Mouse (Mus musculus) heart, embryonic 13.5 days (tissue): ENCODE results near the gene Angptl7. TPM values are rescaled to one million over a fixed set of nuclear protein-coding genes. Genes with fewer than 3 reads are reported as not detected.

ENCODE experiments used
- polyA plus RNA-seq: library from polyadenylated mRNA; unstranded; fragments of >200 nt; fragmentation: Nextera tagmentation; extraction: Ambion mirVana; gene quantifications from 2 replicates; pipeline ENCODE4 v1.2.1, GENCODE M21; 2015

The Angptl7 gene
- polyA plus RNA-seq, 1 experiment from 2014 or later, result 10.4 TPM

Other genes with a start within 250 kb of the Angptl7 start
- 0.03 TPM in 2 replicates for gene Disp3, start 212.5 kb downstream of the Angptl7 start, polyA plus RNA-seq
- gene Ubiad1, start 55.7 kb downstream of the Angptl7 start, polyA plus RNA-seq, result 20.0 and 20.6 TPM in 2 replicates
- gene Mtor, start 51.8 kb downstream of the Angptl7 start, polyA plus RNA-seq, result 11.7 and 11.9 TPM in 2 replicates
- gene Exosc10, start 58.0 kb upstream of the Angptl7 start, polyA plus RNA-seq, result 61.3 and 62.5 TPM in 2 replicates
- 122 and 131 TPM in 2 replicates for gene Srm, start 91.0 kb upstream of the Angptl7 start, polyA plus RNA-seq
- gene Masp2, start 102.1 kb upstream of the Angptl7 start, polyA plus RNA-seq, result 0.48 TPM in 1 of 2 replicates, not detected in the other
- gene Tardbp, start 126.6 kb upstream of the Angptl7 start, polyA plus RNA-seq, result 170 and 176 TPM in 2 replicates
- 0.17 and 0.28 TPM in 2 replicates for gene Gm572, start 142.9 kb upstream of the Angptl7 start, polyA plus RNA-seq